Mouse (Mus musculus) liver, adult 2 months (tissue): ENCODE measurements around the gene Hes2.

ENCODE experiments used
- CTCF ChIP-seq: fragments of 200-500 bp; IDR thresholded peaks from 2 replicates; pipeline ENCODE4 v1.5.1; 2011; ENCODE audit warnings: low read depth, low read length, control low read depth
- POLR2A ChIP-seq: fragments of 200-500 bp; IDR thresholded peaks from 2 replicates; pipeline ENCODE4 v1.6.1; 2011; ENCODE audit warnings: low read length, control low read depth; ENCODE audit not compliant: insufficient read depth; ENCODE audit errors: extremely low read depth

GRCm38 (mm10) chr4:152131809-152132771 is 26.6 kb upstream of the Hes2 start:
- TF ChIP-seq POLR2A: no peak
- no peak for TF ChIP-seq CTCF
